8 mouse cellular contexts compared by ENCODE assay signal in the genomic region with DNA sequence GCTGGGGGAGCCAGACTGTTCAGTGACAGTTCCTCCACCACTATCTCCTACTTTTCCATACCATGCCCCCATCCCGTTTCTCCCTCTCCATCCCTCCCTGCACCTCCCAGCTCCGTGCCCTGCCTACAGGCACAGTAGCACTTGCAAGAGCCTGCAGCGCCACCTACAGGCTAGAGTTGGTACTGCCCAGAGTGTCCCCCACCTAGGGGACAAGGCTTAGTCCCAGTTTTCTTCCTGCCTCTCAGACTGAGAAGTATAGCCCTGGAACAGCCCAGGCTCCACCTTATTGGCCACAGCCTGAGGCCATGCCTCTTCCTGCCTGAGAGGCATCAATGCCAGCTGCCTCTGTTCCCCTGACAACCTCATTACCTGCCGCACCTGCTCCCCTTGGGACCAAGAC.
DNase-seq lines count a peak whose midpoint lies in the region; ATAC-seq and TF ChIP-seq lines count a peak whose summit lies in the region.

No protein-coding gene starts in this region.

- no peak overlapping the region for H3K27ac ChIP-seq in embryonic facial prominence, embryonic 11.5 days (replicated peaks; ENCODE audit: low read depth, low read length)
- no peak overlapping the region for H3K27ac ChIP-seq in heart, embryonic 12.5 days (ENCODE audit: poor library complexity, severe bottlenecking)
- H3K27ac ChIP-seq in liver, postnatal 0 days (ENCODE audit: low read depth), result no peak overlapping the region
- no peak overlapping the region for H3K27ac ChIP-seq in thymus, adult 2 months (ENCODE audit: control insufficient read depth, insufficient read depth, low read length)

- no peak for TF ChIP-seq EP300 in liver, postnatal 0 days (IDR thresholded peaks at IDR 0.05; ENCODE audit: low read depth)

- H3K9ac ChIP-seq in embryonic facial prominence, embryonic 11.5 days (replicated peaks; ENCODE audit: low read length), result no peak overlapping the region
- H3K9ac ChIP-seq in heart, embryonic 12.5 days, result no peak overlapping the region
- H3K9ac ChIP-seq in liver, postnatal 0 days (replicated peaks), result no peak overlapping the region

- ATAC-seq in embryonic facial prominence, embryonic 11.5 days (replicated peaks; ENCODE audit: insufficient number of reproducible peaks, low FRiP score, low TSS enrichment, low read depth), result peak; percentile 63; the same call in 1 of the 2 replicates
- ATAC-seq in heart, embryonic 12.5 days (ENCODE audit: insufficient number of reproducible peaks, low FRiP score), result peak; percentile 37; the same call in 1 of the 2 replicates
- no peak for ATAC-seq in liver, postnatal 0 days

- H3K4me2 ChIP-seq in embryonic facial prominence, embryonic 11.5 days (ENCODE audit: low read depth, low read length), result no peak overlapping the region
- H3K4me2 ChIP-seq in heart, embryonic 12.5 days, result no peak overlapping the region
- H3K4me2 ChIP-seq in liver, postnatal 0 days (ENCODE audit: low read depth, low read length), result no peak overlapping the region

- TF ChIP-seq CTCF in liver, postnatal 0 days (IDR thresholded peaks at IDR 0.05; ENCODE audit: low read depth), result peak; percentile 94
- TF ChIP-seq CTCF in thymus, adult 2 months (IDR thresholded peaks at IDR 0.05; ENCODE audit: borderline replicate concordance, control insufficient read depth, extremely low read depth, insufficient read depth, low read length, poor library complexity), result peak; percentile 86

- no peaks in the 10 kb centered on the region for H3K36me3 ChIP-seq in embryonic facial prominence, embryonic 11.5 days (replicated peaks; ENCODE audit: control insufficient read depth, insufficient read depth, low read depth, low read length)
- no peaks in the 10 kb centered on the region for H3K36me3 ChIP-seq in heart, embryonic 12.5 days
- no peaks in the 10 kb centered on the region for H3K36me3 ChIP-seq in liver, postnatal 0 days (replicated peaks; ENCODE audit: insufficient read depth, low read length)
- no peaks in the 10 kb centered on the region for H3K36me3 ChIP-seq in thymus, adult 2 months (ENCODE audit: control insufficient read depth, insufficient read depth, low read length)

- H3K4me3 ChIP-seq in embryonic facial prominence, embryonic 11.5 days (ENCODE audit: low read depth, low read length), result no peak overlapping the region
- H3K4me3 ChIP-seq in heart, embryonic 12.5 days, result no peak overlapping the region
- H3K4me3 ChIP-seq in liver, postnatal 0 days (ENCODE audit: low read depth, low read length), result no peak overlapping the region
- H3K4me3 ChIP-seq in thymus, adult 2 months (ENCODE audit: control insufficient read depth, insufficient read depth, low read length), result no peak overlapping the region

- no peaks in the 10 kb centered on the region for H3K9me3 ChIP-seq in embryonic facial prominence, embryonic 11.5 days (replicated peaks; ENCODE audit: control insufficient read depth, low read length)
- H3K9me3 ChIP-seq in heart, embryonic 12.5 days (replicated peaks), result no peaks in the 10 kb centered on the region
- no peaks in the 10 kb centered on the region for H3K9me3 ChIP-seq in liver, postnatal 0 days (ENCODE audit: low read length)

- H3K4me1 ChIP-seq in embryonic facial prominence, embryonic 11.5 days (ENCODE audit: control insufficient read depth, insufficient read depth, low read length), result peaks cover 15% of the 10 kb centered on the region
- H3K4me1 ChIP-seq in heart, embryonic 12.5 days (replicated peaks), result peaks cover 9% of the 10 kb centered on the region; the same call in 1 of the 2 replicates
- no peaks in the 10 kb centered on the region for H3K4me1 ChIP-seq in liver, postnatal 0 days (ENCODE audit: insufficient read depth)
- no peaks in the 10 kb centered on the region for H3K4me1 ChIP-seq in thymus, adult 2 months (replicated peaks; ENCODE audit: control insufficient read depth, insufficient read depth, low read length)

- no peak for TF ChIP-seq POLR2A in thymus, adult 2 months (IDR thresholded peaks at IDR 0.05; ENCODE audit: control insufficient read depth, extremely low read depth, insufficient read depth, low read length, poor library complexity)

- no peaks in the 10 kb centered on the region for H3K27me3 ChIP-seq in embryonic facial prominence, embryonic 11.5 days (ENCODE audit: control insufficient read depth, insufficient read depth, low read length)
- H3K27me3 ChIP-seq in heart, embryonic 12.5 days (replicated peaks), result peaks cover 35% of the 10 kb centered on the region
- H3K27me3 ChIP-seq in liver, postnatal 0 days (ENCODE audit: insufficient read depth, low read length), result no peaks in the 10 kb centered on the region
- no peaks in the 10 kb centered on the region for H3K27me3 ChIP-seq in thymus, adult 2 months (ENCODE audit: control insufficient read depth, insufficient read depth, low read length)

- peak; percentile 42 for DNase-seq in 416B (ENCODE audit: low read depth)
- peak; percentile 85 to 86 for DNase-seq in adrenal gland, postnatal 36 days
- peak; percentile 91 for DNase-seq in embryonic facial prominence, embryonic 11.5 days (ENCODE audit: low spot score)
- DNase-seq in kidney, postnatal 14 days, result peak; percentile 82
- DNase-seq in liver, postnatal 0 days, result peak; percentile 81
- peak; percentile 10 for DNase-seq in ovary, adult 18-20 months (ENCODE audit: low spot score)
- peak; percentile 39 for DNase-seq in thymus, adult 2 months

- 11% methylated on average over 4 of the region's 4 CpGs for WGBS in embryonic facial prominence, embryonic 11.5 days
- 15% methylated on average over 4 of the region's 4 CpGs for WGBS in heart, embryonic 12.5 days
- 15% methylated on average over 4 of the region's 4 CpGs for WGBS in liver, postnatal 0 days (ENCODE audit: insufficient replicate concordance)
- WGBS in thymus, adult 2 months, result 21% methylated on average over 4 of the region's 4 CpGs

Comparison
In these comparisons a context has a peak if more than half of its experiments do, and no peak if none do; other contexts are left out.
1. DNase-seq: peak in every context shown above with its lines; median percentile 91 in embryonic facial prominence, embryonic 11.5 days; 86 in adrenal gland, postnatal 36 days; 82 in kidney, postnatal 14 days; 81 in liver, postnatal 0 days; 42 in 416B; 39 in thymus, adult 2 months; 10 in ovary, adult 18-20 months.